10 mouse cellular contexts compared by ENCODE assay signal in the genomic region with DNA sequence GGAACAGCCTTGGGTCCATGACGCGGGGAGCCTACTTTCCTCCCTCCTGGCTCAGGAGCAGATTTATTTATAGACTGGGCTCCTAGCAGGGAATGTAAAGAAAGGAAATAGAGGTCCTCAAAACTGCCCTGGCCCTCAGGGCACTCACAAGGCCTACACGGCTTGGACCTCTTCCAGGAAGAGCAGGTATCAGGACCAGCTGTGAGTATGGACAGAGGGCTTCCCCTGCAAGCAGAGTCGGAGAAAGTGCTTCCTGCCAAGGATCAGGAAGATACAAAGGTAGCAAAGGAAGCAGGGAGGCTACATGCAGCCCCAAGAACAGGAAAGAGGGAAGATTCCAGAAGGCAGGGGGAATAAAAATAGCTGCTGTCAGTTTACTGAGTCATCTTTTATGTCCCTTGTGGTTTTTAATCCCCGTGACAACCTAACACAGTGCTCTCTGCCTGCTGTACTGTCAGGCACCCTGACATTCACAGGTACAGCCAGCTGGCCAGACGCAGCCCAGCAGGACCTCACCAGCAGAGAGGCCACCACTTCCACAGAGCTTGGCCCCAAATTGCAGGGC.
A peak's percentile ranks its signal among the peaks of the same experiment; 100 is the strongest.
DNase-seq lines count a peak whose midpoint lies in the region; ATAC-seq and TF ChIP-seq lines count a peak whose summit lies in the region.
"Had no signal": no experiment of that assay in that cellular context is flagged by ENCODE, and none has a peak within 500 bp of the region (broad histone marks: within the 10 kb centered on the region; RNA-seq: fewer than 3 reads in every experiment).

No protein-coding gene starts in this region.

- H3K36me3 ChIP-seq in forebrain, embryonic 13.5 days (ENCODE audit: poor library complexity, severe bottlenecking) = no peaks in the 10 kb centered on the region
- H3K36me3 ChIP-seq in forebrain, embryonic 10.5 days (replicated peaks) = no peaks in the 10 kb centered on the region
- no peaks in the 10 kb centered on the region for H3K36me3 ChIP-seq in liver, embryonic 11.5 days (ENCODE audit: control insufficient read depth, insufficient read depth, low read length)
- no peaks in the 10 kb centered on the region for H3K36me3 ChIP-seq in limb, embryonic 12.5 days
- H3K36me3 ChIP-seq: embryonic facial prominence, embryonic 12.5 days had no signal

- no peaks in the 10 kb centered on the region for H3K27me3 ChIP-seq in forebrain, embryonic 13.5 days
- H3K27me3 ChIP-seq in forebrain, embryonic 10.5 days (ENCODE audit: poor library complexity, severe bottlenecking) = no peaks in the 10 kb centered on the region
- H3K27me3 ChIP-seq in liver, embryonic 11.5 days (replicated peaks; ENCODE audit: control insufficient read depth, insufficient read depth, low read length) = no peaks in the 10 kb centered on the region
- no peaks in the 10 kb centered on the region for H3K27me3 ChIP-seq in cerebellum, adult 2 months (ENCODE audit: control insufficient read depth, insufficient read depth, low read length)
- peaks cover 16% of the 10 kb centered on the region for H3K27me3 ChIP-seq in limb, embryonic 12.5 days

- no peak for DNase-seq in forebrain, embryonic 10.5 days (ENCODE audit: extremely low spot score, low spot score)
- DNase-seq in liver, embryonic 11.5 days (ENCODE audit: low spot score) = no peak
- DNase-seq in liver = no peak
- DNase-seq in cerebellum, adult 2 months = peak; percentile 76 to 84
- DNase-seq in left cerebral cortex, postnatal 10 days (ENCODE audit: extremely low spot score in 1 of 2, low spot score in 2 of 2) = no peak
- DNase-seq: thymus, adult 2 months had no signal

- no peaks in the 10 kb centered on the region for H3K9me3 ChIP-seq in forebrain, embryonic 13.5 days (replicated peaks)
- no peaks in the 10 kb centered on the region for H3K9me3 ChIP-seq in forebrain, embryonic 10.5 days
- H3K9me3 ChIP-seq in liver, embryonic 11.5 days (ENCODE audit: control insufficient read depth, low read length) = no peaks in the 10 kb centered on the region
- H3K9me3 ChIP-seq in limb, embryonic 12.5 days = no peaks in the 10 kb centered on the region
- H3K9me3 ChIP-seq: embryonic facial prominence, embryonic 12.5 days had no signal

- no peak for TF ChIP-seq POLR2A in cerebellum, adult 2 months (IDR thresholded peaks at IDR 0.05; ENCODE audit: borderline replicate concordance, insufficient read depth, low read length)

- TF ChIP-seq CTCF in cerebellum, adult 2 months (IDR thresholded peaks at IDR 0.05; ENCODE audit: borderline replicate concordance, insufficient read depth, low read depth, low read length) = no peak

- H3K27ac ChIP-seq in forebrain, embryonic 13.5 days = peak overlapping the region; percentile 22; the same call in 1 of the 2 replicates
- no peak overlapping the region for H3K27ac ChIP-seq in forebrain, embryonic 10.5 days
- peak overlapping the region; percentile 19; the same call in 1 of the 2 replicates for H3K27ac ChIP-seq in liver, embryonic 11.5 days (ENCODE audit: low read depth, low read length)
- H3K27ac ChIP-seq in cerebellum, adult 2 months (ENCODE audit: insufficient read depth, low read length) = peak overlapping the region; percentile 81
- 0 out of 2 replicates have a peak overlapping the region, but pooled peaks have one; percentile 42 for H3K27ac ChIP-seq in limb, embryonic 12.5 days
- H3K27ac ChIP-seq: embryonic facial prominence, embryonic 12.5 days had no signal

- no peak overlapping the region for H3K4me2 ChIP-seq in forebrain, embryonic 13.5 days
- no peak overlapping the region for H3K4me2 ChIP-seq in liver, embryonic 11.5 days
- no peak overlapping the region for H3K4me2 ChIP-seq in limb, embryonic 12.5 days
- H3K4me2 ChIP-seq: embryonic facial prominence, embryonic 12.5 days had no signal

- H3K4me3 ChIP-seq in forebrain, embryonic 13.5 days = no peak overlapping the region
- no peak overlapping the region for H3K4me3 ChIP-seq in forebrain, embryonic 10.5 days
- no peak overlapping the region for H3K4me3 ChIP-seq in liver, embryonic 11.5 days (ENCODE audit: low read depth, low read length)
- H3K4me3 ChIP-seq in cerebellum, adult 2 months (replicated peaks; ENCODE audit: insufficient read depth, low read depth, low read length) = no peak overlapping the region
- no peak overlapping the region for H3K4me3 ChIP-seq in limb, embryonic 12.5 days (replicated peaks)
- H3K4me3 ChIP-seq: embryonic facial prominence, embryonic 12.5 days had no signal

- peaks cover 49% of the 10 kb centered on the region for H3K4me1 ChIP-seq in forebrain, embryonic 13.5 days
- peaks cover 57% of the 10 kb centered on the region for H3K4me1 ChIP-seq in forebrain, embryonic 10.5 days
- H3K4me1 ChIP-seq in liver, embryonic 11.5 days (replicated peaks; ENCODE audit: control insufficient read depth, insufficient read depth, low read length) = peaks cover 33% of the 10 kb centered on the region
- peaks cover 69% of the 10 kb centered on the region for H3K4me1 ChIP-seq in cerebellum, adult 2 months (ENCODE audit: control insufficient read depth, insufficient read depth, low read length)
- peaks cover 70% of the 10 kb centered on the region for H3K4me1 ChIP-seq in limb, embryonic 12.5 days (replicated peaks)

- WGBS in forebrain, embryonic 13.5 days = 73% methylated on average over 6 of the region's 6 CpGs
- WGBS in forebrain, embryonic 10.5 days = 71% methylated on average over 6 of the region's 6 CpGs
- WGBS in liver, embryonic 11.5 days = 45% methylated on average over 6 of the region's 6 CpGs
- WGBS in cerebellum, adult 2 months = 6% methylated on average over 6 of the region's 6 CpGs
- 53% methylated on average over 6 of the region's 6 CpGs for WGBS in limb, embryonic 12.5 days

- intact Hi-C loops in left cerebral cortex, postnatal 10 days (cut with DNase I) = no loop called here

- ATAC-seq in forebrain, embryonic 13.5 days = no peak
- ATAC-seq in liver, embryonic 11.5 days (replicated peaks; ENCODE audit: low FRiP score) = no peak
- ATAC-seq in limb, embryonic 12.5 days (ENCODE audit: insufficient number of reproducible peaks, insufficient read depth, low FRiP score, low TSS enrichment, low read depth) = no peak
- no peak for ATAC-seq in activated CD4-positive, CD25-positive, alpha-beta regulatory T cell, adult 4 months

- H3K9ac ChIP-seq in forebrain, embryonic 13.5 days = no peak overlapping the region
- H3K9ac ChIP-seq in liver, embryonic 11.5 days (ENCODE audit: low read depth, low read length) = no peak overlapping the region
- H3K9ac ChIP-seq in limb, embryonic 12.5 days (replicated peaks) = no peak overlapping the region
- H3K9ac ChIP-seq: embryonic facial prominence, embryonic 12.5 days had no signal

Comparison
In these comparisons a context has a peak if more than half of its experiments do, and no peak if none do; other contexts are left out.
1. DNase-seq: peak in cerebellum, adult 2 months (2 of 2); none in forebrain, embryonic 10.5 days (single experiment), liver, embryonic 11.5 days (single experiment), liver (single experiment) and left cerebral cortex, postnatal 10 days (0 of 2).